Mouse (Mus musculus) liver, postnatal 0 days (tissue): ENCODE measurements at regions not wholly inside any gene's neighbourhood (a gene's known extent, or its start where the extent isn't known, plus 50 kb on each side); places are given as distances from the start of the nearest gene placed in this dataset.

Source experiments
- CTCF ChIP-seq: sonication (generic); IDR thresholded peaks from 2 replicates; pipeline ENCODE4 v1.5.1; 2016; ENCODE audit warnings: antibody characterized with exemption, low read depth
- EP300 ChIP-seq: IDR thresholded peaks from 2 replicates; pipeline ENCODE4 v1.6.1; 2016; ENCODE audit warnings: antibody characterized with exemption, low read depth, mild to moderate bottlenecking

GRCm38 (mm10) chr6:52433234-52433633, 119.9 kb downstream of the Evx1 start:
- TF ChIP-seq CTCF: no peak
- TF ChIP-seq EP300: no peak
